ENCODE assay signal across 12 mouse cellular contexts in the genomic region with DNA sequence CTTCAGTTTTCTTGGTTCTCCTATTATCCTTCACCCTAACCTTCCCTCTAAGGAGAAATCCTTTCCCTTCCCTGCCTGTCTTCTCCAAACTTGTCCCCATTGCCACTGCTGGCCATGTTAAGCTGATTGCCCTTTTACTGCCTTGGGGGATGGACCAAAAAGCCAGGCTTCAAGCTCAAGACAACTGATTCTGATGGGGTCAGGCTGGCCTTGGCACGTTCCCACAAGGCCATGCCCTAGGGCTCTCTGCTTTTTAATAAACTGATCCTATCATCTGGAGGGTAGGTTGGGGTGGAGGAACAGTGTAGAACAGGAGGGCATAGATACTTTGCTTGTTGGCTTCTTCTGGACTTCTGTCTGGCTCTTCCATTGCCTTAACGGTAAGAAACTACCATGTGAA. TPM values are rescaled to one million over a fixed set of nuclear protein-coding genes. Genes with fewer than 3 reads are reported as not detected.
DNase-seq lines count a peak whose midpoint lies in the region; ATAC-seq and TF ChIP-seq lines count a peak whose summit lies in the region.
"Had no signal": no experiment of that assay in that cellular context is flagged by ENCODE, and none has a peak within 500 bp of the region (broad histone marks: within the 10 kb centered on the region; RNA-seq: fewer than 3 reads in every experiment).

No protein-coding gene starts in this region.

- DNase-seq in adrenal gland, adult 2 months = peak; percentile 57
- no peak for DNase-seq in adrenal gland, postnatal 25 days
- no peak for DNase-seq in kidney, postnatal 14 days
- no peak for DNase-seq in spleen, adult 2 months (ENCODE audit: low read depth in 1 of 2, low spot score in 2 of 2)
- no peak for DNase-seq in spleen, postnatal 36 days (ENCODE audit: low spot score in 2 of 2)
- no peak for DNase-seq in right cerebral cortex, adult 2 months (ENCODE audit: low spot score in 2 of 2)
- no peak for DNase-seq in frontal cortex, postnatal 25 days (ENCODE audit: low spot score in 2 of 2)
- DNase-seq: cerebellum, adult 11-12 months; right cerebral cortex, postnatal 14 days had no signal

- no peaks in the 10 kb centered on the region for H3K27me3 ChIP-seq in kidney, embryonic 15.5 days
- no peaks in the 10 kb centered on the region for H3K27me3 ChIP-seq in spleen, adult 2 months (ENCODE audit: control insufficient read depth, insufficient read depth, low read length)
- H3K27me3 ChIP-seq: midbrain, embryonic 12.5 days had no signal

- TF ChIP-seq POLR2A in spleen, adult 2 months (IDR thresholded peaks at IDR 0.05; ENCODE audit: low read depth, low read length) = no peak

- TF ChIP-seq CTCF in spleen, adult 2 months (IDR thresholded peaks at IDR 0.05; ENCODE audit: extremely low read depth, insufficient read depth, insufficient read length, insufficient replicate concordance) = no peak

- H3K4me1 ChIP-seq in kidney, embryonic 15.5 days = peaks cover 31% of the 10 kb centered on the region
- peaks cover 6% of the 10 kb centered on the region; the same call in 1 of the 2 replicates for H3K4me1 ChIP-seq in spleen, adult 2 months (ENCODE audit: control insufficient read depth, insufficient read depth, insufficient read length)

- no peaks in the 10 kb centered on the region for H3K36me3 ChIP-seq in kidney, embryonic 15.5 days
- no peaks in the 10 kb centered on the region for H3K36me3 ChIP-seq in spleen, adult 2 months (ENCODE audit: control insufficient read depth, insufficient read depth, low read length)
- H3K36me3 ChIP-seq: limb, embryonic 13.5 days; midbrain, embryonic 12.5 days had no signal

- no peak overlapping the region for H3K4me3 ChIP-seq in kidney, embryonic 15.5 days (replicated peaks)
- no peak overlapping the region for H3K4me3 ChIP-seq in spleen, adult 2 months (ENCODE audit: extremely low read depth, insufficient read depth, insufficient read length)
- H3K4me3 ChIP-seq: limb, embryonic 13.5 days; midbrain, embryonic 12.5 days had no signal

- peak overlapping the region; percentile 84; the same call in 1 of the 2 replicates for H3K27ac ChIP-seq in kidney, embryonic 15.5 days
- H3K27ac ChIP-seq in spleen, adult 2 months (ENCODE audit: insufficient read depth, low read length) = peak overlapping the region; percentile 46; the same call in 1 of the 2 replicates
- H3K27ac ChIP-seq: limb, embryonic 13.5 days; midbrain, embryonic 12.5 days had no signal

- no peak for ATAC-seq in kidney, embryonic 15.5 days (replicated peaks; ENCODE audit: low FRiP score)

- no peak overlapping the region for H3K9ac ChIP-seq in kidney, embryonic 15.5 days
- H3K9ac ChIP-seq: midbrain, embryonic 12.5 days had no signal

- no peaks in the 10 kb centered on the region for H3K9me3 ChIP-seq in kidney, embryonic 15.5 days (replicated peaks)
- H3K9me3 ChIP-seq: limb, embryonic 13.5 days; midbrain, embryonic 12.5 days had no signal

- H3K4me2 ChIP-seq in kidney, embryonic 15.5 days = no peak overlapping the region
- H3K4me2 ChIP-seq: midbrain, embryonic 12.5 days had no signal

- WGBS in kidney, embryonic 15.5 days = 66% methylated on average over 2 of the region's 2 CpGs
- WGBS in spleen, adult 2 months = 85% methylated on average over 2 of the region's 2 CpGs

RNA-seq across cellular contexts. Expression of a gene that starts 16.8 kb away (rescaled TPM):
- 100 to 1,000 TPM; 580 to 729 TPM for total RNA-seq in adrenal gland, adult 2 months (2021)
- polyA plus RNA-seq in adrenal gland, adult 2 months (2012; rRNA removed) = 256 and 331 TPM in 2 replicates
- total RNA-seq in adrenal gland, postnatal 25 days (2021) = 255 and 328 TPM in 2 replicates
- 156 and 157 TPM in 2 replicates for polyA plus RNA-seq in kidney, embryonic 15.5 days (2015; fragmentation: Nextera tagmentation; extraction: Ambion mirVana)
- polyA plus RNA-seq in spleen, adult 2 months (2012; rRNA removed) = 62.8 and 70.0 TPM in 2 replicates

RNA-seq across cellular contexts. Expression of a gene that starts 19.2 kb away (rescaled TPM):
- 100 to 1,000 TPM; 339 to 391 TPM for total RNA-seq in adrenal gland, adult 2 months (2021)
- 610 and 630 TPM in 2 replicates for polyA plus RNA-seq in adrenal gland, adult 2 months (2012; rRNA removed)
- total RNA-seq in adrenal gland, postnatal 25 days (2021) = 386 and 405 TPM in 2 replicates
- polyA plus RNA-seq in kidney, embryonic 15.5 days (2015; fragmentation: Nextera tagmentation; extraction: Ambion mirVana) = 683 and 778 TPM in 2 replicates
- polyA plus RNA-seq in spleen, adult 2 months (2012; rRNA removed) = 164 and 168 TPM in 2 replicates

RNA-seq across cellular contexts. Expression of a gene that starts 24.7 kb away (rescaled TPM):
- 10 to 100 TPM; 14.3 to 20.8 TPM for total RNA-seq in adrenal gland, adult 2 months (2021)
- 0.27 and 0.38 TPM in 2 replicates for polyA plus RNA-seq in adrenal gland, adult 2 months (2012; rRNA removed)
- 16.8 and 17.8 TPM in 2 replicates for total RNA-seq in adrenal gland, postnatal 25 days (2021)
- polyA plus RNA-seq in kidney, embryonic 15.5 days (2015; fragmentation: Nextera tagmentation; extraction: Ambion mirVana) = 5.3 and 8.6 TPM in 2 replicates
- polyA plus RNA-seq in spleen, adult 2 months (2012; rRNA removed) = 0.42 and 0.48 TPM in 2 replicates
